Mouse (Mus musculus) liver, embryonic 14.5 days (tissue): ENCODE measurements around the gene Kpna2.

Experiments used
- CTCF ChIP-seq: IDR thresholded peaks from 2 replicates; pipeline ENCODE4 v1.5.1; 2016; ENCODE audit warnings: antibody characterized with exemption, low read depth, control low read depth
- EP300 ChIP-seq: IDR thresholded peaks from 2 replicates; pipeline ENCODE4 v1.6.1; 2016; ENCODE audit warnings: antibody characterized with exemption, low read depth

DNA sequence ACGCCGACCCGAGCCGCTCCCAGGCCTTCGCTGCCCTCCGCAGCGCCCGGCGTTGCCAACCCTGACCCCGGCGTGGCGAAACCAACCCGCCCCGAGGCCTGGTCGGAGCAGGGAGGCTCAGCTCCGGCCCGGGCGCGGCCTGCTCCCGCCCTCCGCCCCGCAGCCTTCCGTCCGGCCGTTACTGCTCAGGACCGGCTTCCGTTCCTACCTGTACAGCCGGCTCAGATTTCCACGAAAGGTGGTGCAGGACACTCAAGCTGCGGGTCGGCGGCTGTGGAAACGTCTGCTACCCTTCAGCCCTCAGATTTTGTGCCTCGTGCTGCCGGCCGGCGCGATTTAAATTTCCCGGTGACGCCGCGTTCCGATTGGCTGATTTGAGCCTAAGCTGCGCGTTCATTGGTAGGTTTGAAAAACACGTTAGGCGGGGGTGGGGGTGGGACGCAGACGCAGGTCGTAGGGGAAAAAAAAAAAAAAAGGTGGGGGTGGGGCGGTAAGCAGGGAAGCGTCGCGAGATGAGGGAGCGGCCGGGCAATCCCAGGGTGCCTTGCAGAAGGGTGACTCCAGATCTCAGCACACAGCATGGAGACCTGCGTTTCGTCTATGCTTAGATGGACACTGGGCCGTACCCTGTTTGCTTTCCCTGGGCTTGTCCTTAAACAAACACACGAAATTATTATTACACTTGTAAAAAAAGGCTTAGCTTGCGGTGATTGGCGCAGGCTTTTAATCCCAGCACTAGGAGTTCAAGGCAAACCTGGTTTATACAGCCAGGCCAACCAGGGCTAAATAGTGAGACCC, at the start of gene Kpna2:
- TF ChIP-seq EP300 = peak; percentile 62; the same call in 1 of the 2 replicates
- TF ChIP-seq CTCF = no peak
